Mouse (Mus musculus): Measurements from ENCODE around the gene Olfr56. TPM values are rescaled to one million over a fixed set of nuclear protein-coding genes. Genes with fewer than 3 reads are reported as not detected.
"Not testable (repeated sequence)": the region's sequence is repeated elsewhere in the genome, so short reads cannot be mapped to it uniquely, and the experiment has no call there.

Olfr56 gene
- polyA plus RNA-seq, 1 experiment from 2014 or later: 0.09 TPM

GRCm38 (mm10) chr11:49012074-49012473 is 33.4 kb downstream of the Olfr56 start:
- H3K9me3 ChIP-seq (replicated peaks; ENCODE audit: low read length); H3K36me3 ChIP-seq (ENCODE audit: insufficient read depth, low read length); DNase-seq (ENCODE audit: low spot score); H3K4me1 ChIP-seq (replicated peaks; ENCODE audit: insufficient read depth, low read length); H3K27me3 ChIP-seq (ENCODE audit: insufficient read depth, low read length); H3K9ac ChIP-seq (ENCODE audit: low read depth, low read length); ATAC-seq (replicated peaks; ENCODE audit: low FRiP score, low read depth); H3K4me3 ChIP-seq (replicated peaks; ENCODE audit: low read depth, low read length); H3K27ac ChIP-seq; H3K4me2 ChIP-seq (ENCODE audit: low read length): not testable (repeated sequence)

- H3K27me3 ChIP-seq (ENCODE audit: insufficient read depth, low read length); H3K27ac ChIP-seq; ATAC-seq (replicated peaks; ENCODE audit: low FRiP score, low read depth); H3K36me3 ChIP-seq (ENCODE audit: insufficient read depth, low read length); H3K4me3 ChIP-seq (replicated peaks; ENCODE audit: low read depth, low read length); H3K4me1 ChIP-seq (replicated peaks; ENCODE audit: insufficient read depth, low read length); H3K4me2 ChIP-seq (ENCODE audit: low read length); H3K9ac ChIP-seq (ENCODE audit: low read depth, low read length); H3K9me3 ChIP-seq (replicated peaks; ENCODE audit: low read length); DNase-seq (ENCODE audit: low spot score): not testable (repeated sequence)
Observed at GRCm38 (mm10) chr11:49050064-49050463, 71.4 kb downstream of the Olfr56 start.

DNA sequence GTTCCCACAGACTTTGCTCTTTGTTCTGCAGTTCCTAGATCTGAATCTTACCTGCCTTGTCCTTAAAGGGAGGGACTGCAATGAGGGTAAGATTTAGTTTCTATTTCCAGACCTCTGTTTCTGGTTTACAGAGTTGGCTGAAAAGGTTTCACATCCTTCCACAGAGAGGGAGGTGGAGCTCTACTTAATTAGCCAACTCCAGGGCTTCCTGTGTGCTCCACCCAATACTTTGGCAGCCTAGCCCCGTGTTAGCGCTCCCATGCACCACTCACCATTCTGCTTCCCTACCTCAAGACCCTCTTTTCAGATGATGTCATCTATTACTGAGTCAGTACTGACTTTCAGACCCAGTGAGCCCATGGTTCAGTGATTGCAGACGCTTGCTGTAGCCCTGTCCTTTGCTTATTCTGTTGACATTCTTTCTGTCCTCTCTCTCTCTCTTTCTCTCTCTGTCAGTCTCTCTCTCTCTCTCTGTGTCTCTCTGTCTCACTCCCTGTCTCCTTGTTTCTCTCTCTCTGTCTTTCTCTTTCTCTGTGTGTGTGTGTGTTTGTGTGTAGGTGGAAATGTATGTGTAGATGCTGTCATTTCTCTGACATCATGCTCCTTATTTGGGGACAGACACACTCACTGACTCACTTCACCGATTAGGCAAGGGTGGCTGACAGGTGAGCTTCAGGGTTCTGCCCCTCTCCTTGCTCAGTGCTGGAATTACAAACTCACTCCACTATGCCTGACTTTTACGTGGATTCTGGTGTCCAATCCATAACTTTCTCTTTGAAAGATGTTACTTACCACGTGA is 72.6 kb downstream of the Olfr56 start, which contains the start of gene 9930111J21Rik2:
Gene 9930111J21Rik2 (minus strand): TSS at position 150 of the 799 bp plus-strand sequence.
- H3K36me3 ChIP-seq (ENCODE audit: insufficient read depth, low read length); H3K4me1 ChIP-seq (replicated peaks; ENCODE audit: insufficient read depth, low read length); H3K27me3 ChIP-seq (ENCODE audit: insufficient read depth, low read length); DNase-seq (ENCODE audit: low spot score); H3K9me3 ChIP-seq (replicated peaks; ENCODE audit: low read length); H3K9ac ChIP-seq (ENCODE audit: low read depth, low read length); H3K4me2 ChIP-seq (ENCODE audit: low read length); H3K27ac ChIP-seq; H3K4me3 ChIP-seq (replicated peaks; ENCODE audit: low read depth, low read length); ATAC-seq (replicated peaks; ENCODE audit: low FRiP score, low read depth): not testable (repeated sequence)
- WGBS: 57% methylated on average over 1 of the region's 6 CpGs

- not testable (repeated sequence) for H3K4me2 ChIP-seq (ENCODE audit: low read length); H3K36me3 ChIP-seq (ENCODE audit: insufficient read depth, low read length); H3K27me3 ChIP-seq (ENCODE audit: insufficient read depth, low read length); DNase-seq (ENCODE audit: low spot score); H3K27ac ChIP-seq; H3K9ac ChIP-seq (ENCODE audit: low read depth, low read length); H3K9me3 ChIP-seq (replicated peaks; ENCODE audit: low read length); H3K4me3 ChIP-seq (replicated peaks; ENCODE audit: low read depth, low read length); H3K4me1 ChIP-seq (replicated peaks; ENCODE audit: insufficient read depth, low read length); ATAC-seq (replicated peaks; ENCODE audit: low FRiP score, low read depth)
- WGBS: no CpG with 5 or more reads among the region's 5 CpGs
Observed at GRCm38 (mm10) chr11:49051894-49052293, 73.2 kb downstream of the Olfr56 start.

GRCm38 (mm10) chr11:49060061-49060460 is 81.4 kb downstream of the Olfr56 start:
- not testable (repeated sequence) for H3K4me3 ChIP-seq (replicated peaks; ENCODE audit: low read depth, low read length); H3K27ac ChIP-seq; ATAC-seq (replicated peaks; ENCODE audit: low FRiP score, low read depth); DNase-seq (ENCODE audit: low spot score); H3K4me2 ChIP-seq (ENCODE audit: low read length); H3K4me1 ChIP-seq (replicated peaks; ENCODE audit: insufficient read depth, low read length); H3K9me3 ChIP-seq (replicated peaks; ENCODE audit: low read length); H3K27me3 ChIP-seq (ENCODE audit: insufficient read depth, low read length); H3K9ac ChIP-seq (ENCODE audit: low read depth, low read length); H3K36me3 ChIP-seq (ENCODE audit: insufficient read depth, low read length)
- 69% methylated on average over 2 of the region's 3 CpGs for WGBS

DNA sequence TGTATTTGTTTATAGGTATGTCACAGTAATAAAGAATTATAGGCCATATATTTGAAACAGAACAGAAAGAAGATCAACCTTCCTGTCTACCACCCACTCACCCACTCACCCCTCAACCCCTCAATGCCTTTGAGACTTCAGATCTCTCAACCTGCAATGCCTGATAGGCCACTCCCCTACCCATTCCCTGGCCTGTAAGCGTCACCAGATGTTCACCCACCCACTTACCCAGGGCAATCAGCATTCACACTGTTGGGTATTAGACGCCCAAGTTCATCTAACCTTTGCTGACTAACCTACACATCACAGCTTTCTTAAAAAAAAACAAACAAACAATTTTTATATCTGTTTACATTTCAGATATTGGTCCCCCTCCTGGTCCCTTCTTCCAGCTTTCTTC is 83.2 kb downstream of the Olfr56 start:
- not testable (repeated sequence) for H3K4me1 ChIP-seq (replicated peaks; ENCODE audit: insufficient read depth, low read length); ATAC-seq (replicated peaks; ENCODE audit: low FRiP score, low read depth); H3K4me2 ChIP-seq (ENCODE audit: low read length); H3K9me3 ChIP-seq (replicated peaks; ENCODE audit: low read length); H3K4me3 ChIP-seq (replicated peaks; ENCODE audit: low read depth, low read length); H3K36me3 ChIP-seq (ENCODE audit: insufficient read depth, low read length); H3K9ac ChIP-seq (ENCODE audit: low read depth, low read length); DNase-seq (ENCODE audit: low spot score); H3K27me3 ChIP-seq (ENCODE audit: insufficient read depth, low read length); H3K27ac ChIP-seq
- WGBS: 52% methylated on average over 1 of the region's 2 CpGs

- H3K9me3 ChIP-seq (replicated peaks; ENCODE audit: low read length); H3K4me3 ChIP-seq (replicated peaks; ENCODE audit: low read depth, low read length); DNase-seq (ENCODE audit: low spot score); H3K4me1 ChIP-seq (replicated peaks; ENCODE audit: insufficient read depth, low read length); H3K9ac ChIP-seq (ENCODE audit: low read depth, low read length); H3K27ac ChIP-seq; H3K27me3 ChIP-seq (ENCODE audit: insufficient read depth, low read length); ATAC-seq (replicated peaks; ENCODE audit: low FRiP score, low read depth); H3K4me2 ChIP-seq (ENCODE audit: low read length); H3K36me3 ChIP-seq (ENCODE audit: insufficient read depth, low read length): not testable (repeated sequence)
- 74% methylated on average over 5 of the region's 5 CpGs for WGBS
Observed at GRCm38 (mm10) chr11:49063713-49064469, 85.2 kb downstream of the Olfr56 start, which contains the start of gene Tgtp2. Gene Tgtp2, minus strand, starts transcription at chr11:49064206.
